Mouse (Mus musculus): ENCODE data around the gene Arhgef18.

Gene Arhgef18

DNA sequence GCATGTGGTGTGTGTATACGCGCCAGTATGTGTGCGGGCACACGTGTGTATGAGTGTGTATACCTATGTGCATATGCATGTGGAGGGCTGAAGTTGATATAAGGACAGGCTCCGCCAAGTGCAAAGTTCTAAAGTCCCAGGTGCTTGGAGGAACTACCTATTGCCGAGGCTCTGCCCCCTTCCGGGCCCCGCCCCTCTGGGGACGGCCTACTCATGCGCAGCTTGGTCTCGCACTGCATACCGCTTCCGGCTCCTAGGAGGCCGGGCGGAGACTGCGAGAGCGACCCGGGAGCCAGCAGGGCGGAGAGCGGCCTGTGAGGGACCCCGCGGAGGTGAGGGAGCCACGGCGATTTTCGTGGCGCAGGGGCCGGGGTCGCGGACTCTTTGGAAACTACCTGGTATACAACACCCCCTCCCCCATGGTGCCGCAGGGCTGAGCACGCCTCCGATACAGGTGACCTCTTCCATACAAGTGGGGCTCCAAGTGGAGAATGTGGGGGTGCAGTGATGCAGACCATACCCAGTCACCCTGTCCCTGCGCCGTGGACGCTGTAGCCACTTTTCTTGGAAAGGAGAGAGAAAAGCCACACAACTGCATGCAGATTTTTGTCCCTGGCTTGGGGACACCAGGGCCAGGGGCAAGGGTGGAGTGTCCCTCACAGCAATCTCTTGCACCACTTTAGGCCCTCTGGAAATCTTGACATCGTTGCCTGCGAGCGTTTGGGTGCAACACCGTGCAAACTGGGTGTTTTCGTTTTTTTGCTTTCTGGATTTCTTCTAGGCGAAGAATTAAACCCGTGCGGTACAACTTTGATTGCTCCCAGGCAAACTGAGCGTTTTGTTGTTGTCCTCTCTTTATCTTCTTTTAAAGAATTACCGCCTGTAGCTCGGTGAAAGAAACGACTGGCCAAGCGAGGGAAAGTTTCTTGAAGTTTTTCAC is at the start of gene Arhgef18:
Arhgef18 (plus strand) TSS at position 236 of the 940 bp plus-strand sequence.
- DNase-seq: peak; percentile 75

DNA sequence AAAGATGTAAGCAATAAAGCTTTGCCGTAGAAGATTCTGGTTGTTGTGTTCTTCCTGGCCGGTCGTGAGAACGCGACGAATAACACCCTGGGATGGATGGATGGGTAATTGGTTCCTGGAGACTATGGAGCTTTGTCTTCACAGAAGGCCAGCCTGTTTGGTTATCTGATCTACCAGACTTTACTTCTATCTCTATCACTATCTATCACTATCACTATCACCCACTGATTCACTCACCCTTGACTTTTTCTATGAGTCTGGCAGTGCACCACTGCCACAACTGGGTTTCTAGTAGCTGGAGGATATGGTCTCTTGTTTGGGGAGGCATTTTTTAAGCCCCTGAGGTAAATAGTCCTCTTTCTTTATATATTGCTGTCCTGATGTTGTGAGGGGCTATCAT is 47.5 kb upstream of the Arhgef18 start:
- no peak for DNase-seq

DNA sequence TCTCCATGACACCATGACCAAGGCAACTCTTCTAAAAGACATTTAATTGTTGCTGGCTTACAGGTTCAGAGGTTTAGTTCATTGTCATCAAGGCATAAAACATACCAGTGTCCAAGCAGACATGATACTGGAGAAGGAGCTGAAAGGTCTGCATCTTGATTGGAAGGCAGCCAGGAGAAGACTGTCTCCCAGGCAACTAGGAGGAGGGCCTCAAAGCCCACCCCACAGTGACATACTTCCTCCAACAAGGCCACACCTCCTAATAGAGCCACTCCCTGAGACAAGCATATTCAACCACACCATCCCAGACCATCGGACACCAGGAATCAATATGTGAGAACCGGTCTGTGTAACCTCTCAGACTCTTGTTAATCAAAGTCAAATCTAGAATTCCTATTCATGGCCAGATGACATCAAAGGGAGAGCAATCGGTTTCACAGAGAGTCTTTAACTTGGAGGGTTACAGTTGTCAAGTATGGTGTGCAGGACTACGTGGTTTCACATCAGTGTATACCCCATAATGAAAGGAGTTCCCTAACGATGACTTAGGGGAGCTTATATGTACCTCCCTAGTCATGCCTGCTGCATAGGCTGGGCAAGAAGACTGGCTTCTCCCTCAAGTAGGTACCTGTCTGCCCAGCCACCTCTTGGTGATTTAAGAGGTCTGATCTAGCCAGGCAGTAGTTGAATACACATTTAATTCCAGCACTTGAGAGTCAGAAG is 46.0 kb upstream of the Arhgef18 start:
- DNase-seq: no peak

DNA sequence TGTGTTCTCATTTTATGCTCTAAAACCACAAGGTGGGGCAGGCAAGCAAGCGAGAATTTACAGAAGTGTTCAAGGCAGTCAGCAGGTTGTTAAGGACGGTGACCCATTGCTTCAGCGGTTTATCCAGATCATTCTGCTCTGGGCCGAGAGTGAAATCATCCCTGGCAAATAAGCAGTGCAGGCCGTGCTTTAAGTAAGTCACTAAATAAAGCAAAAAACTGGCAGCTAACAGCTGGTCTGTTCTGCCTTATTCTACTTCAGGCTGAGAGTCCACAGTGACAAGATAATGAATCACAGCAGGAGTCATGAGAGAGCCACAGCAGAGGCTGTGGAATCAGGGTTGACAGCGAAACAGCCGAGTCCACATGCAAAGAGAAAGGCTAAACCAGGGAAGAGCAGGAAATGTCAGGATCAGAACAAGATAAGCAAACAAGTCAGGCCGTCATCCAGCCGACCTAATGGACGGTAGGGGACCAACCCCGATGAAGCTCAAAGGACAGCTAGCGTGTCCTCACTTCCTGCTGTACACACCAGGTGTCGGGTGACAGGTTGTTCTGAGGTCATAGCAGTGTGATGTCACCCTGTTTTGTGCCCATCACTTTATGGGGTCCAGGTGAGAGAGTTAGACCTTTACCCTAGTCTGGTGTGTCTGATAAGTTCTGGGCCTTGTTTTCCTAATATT is 44.5 kb upstream of the Arhgef18 start:
- no peak for DNase-seq

DNA sequence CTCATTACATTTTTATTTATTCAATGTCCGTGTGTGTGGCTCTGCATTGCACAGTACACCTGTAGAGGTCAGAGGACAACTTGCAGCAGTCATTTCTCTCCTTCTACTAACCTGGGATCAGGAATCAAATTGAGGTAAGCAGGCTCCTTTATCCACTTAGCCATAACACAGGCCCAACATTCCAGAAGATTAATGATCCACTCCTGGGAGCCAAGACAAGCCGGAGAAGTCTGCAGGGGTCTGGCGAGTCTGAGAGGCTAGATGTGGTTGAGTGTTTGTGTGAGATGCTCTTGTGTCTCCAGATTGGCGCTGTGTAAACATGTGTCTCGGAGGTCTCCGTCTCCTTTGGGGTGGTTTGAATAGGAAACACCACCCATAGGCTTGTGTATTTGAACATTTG is 42.1 kb upstream of the Arhgef18 start:
- no peak for DNase-seq

DNA sequence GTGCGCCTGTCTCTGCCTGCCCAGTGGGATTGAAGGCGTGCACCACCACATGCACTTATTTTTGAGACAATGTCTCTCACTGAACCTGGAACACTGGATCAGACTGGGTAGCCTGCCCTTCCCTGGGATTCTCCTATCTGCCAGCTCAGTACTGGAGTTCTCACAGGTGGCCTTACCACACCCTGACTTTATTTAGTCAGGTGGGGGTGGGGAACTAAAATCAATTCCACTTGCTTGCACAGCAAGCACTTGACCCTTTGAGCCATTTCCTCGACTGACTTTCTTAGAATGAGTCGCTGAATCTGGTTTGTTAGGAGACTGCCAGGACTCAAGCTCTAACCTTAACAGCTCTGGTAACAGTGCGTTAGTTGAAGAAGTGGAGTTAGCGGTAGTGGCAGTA is 40.1 kb upstream of the Arhgef18 start:
- DNase-seq: no peak

DNA sequence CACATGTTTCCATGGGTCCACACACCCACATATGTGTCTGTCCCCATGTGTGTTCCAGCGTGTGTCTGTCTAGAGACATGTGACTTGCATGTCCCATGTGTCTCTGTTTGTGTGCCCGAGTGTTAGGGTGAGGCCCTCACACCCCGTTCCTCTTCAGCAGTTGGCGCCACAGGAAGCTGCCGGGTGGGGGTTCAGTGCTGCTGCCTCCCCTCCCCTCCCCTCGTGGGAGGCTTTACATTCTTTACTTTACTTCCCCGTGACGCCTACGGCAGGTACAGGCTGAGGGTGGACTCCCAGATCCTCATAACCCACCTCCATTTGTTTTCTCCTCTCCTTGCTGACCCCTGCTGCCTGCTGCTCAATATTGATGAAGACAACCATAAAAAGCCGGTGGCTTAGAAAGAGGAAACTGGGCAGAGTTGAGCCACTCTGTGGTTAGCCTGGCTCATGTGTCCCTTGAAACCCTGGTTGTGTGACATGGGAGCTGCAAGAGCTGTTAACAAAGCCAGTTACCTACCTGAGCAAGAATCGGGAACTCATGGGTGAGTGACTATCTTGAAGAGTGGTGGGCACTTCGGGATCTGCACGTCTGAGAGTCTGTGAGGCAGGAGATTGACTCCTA is 39.5 kb upstream of the Arhgef18 start, which contains the start of gene A430078G23Rik:
A430078G23Rik (plus strand) TSS at position 227 of the 622 bp plus-strand sequence.
- no peak for DNase-seq

DNA sequence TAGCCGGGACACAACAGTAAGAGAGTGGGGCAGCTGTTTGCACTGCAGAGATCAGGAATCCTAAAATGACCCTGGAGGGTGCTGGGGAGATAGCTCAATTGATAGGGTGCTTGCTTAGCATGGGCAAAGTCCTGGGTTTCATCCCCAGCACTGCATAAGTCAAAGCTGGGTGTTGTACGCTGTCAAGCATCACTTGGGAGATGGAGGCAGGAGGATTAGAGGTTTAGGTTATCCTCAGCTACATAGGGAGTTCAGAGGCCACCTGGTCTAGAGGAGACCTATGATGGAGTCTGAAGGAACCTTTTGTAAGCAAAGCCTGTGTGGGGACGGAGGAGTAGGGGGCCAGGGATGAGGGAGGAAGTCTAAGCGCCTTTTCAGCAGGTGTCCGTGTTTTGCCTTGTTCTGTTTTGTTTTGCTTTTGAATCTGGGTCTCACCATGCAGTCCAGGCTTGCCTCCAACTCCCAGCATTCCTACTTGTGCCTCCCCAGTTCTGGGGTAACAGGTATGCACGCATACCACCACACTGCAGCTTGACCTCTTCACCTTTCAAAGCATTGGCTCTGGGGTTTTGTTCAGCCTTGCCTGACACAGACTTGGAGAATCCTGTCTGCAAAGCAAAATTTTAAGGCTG is 38.9 kb upstream of the Arhgef18 start:
- DNase-seq: no peak

DNA sequence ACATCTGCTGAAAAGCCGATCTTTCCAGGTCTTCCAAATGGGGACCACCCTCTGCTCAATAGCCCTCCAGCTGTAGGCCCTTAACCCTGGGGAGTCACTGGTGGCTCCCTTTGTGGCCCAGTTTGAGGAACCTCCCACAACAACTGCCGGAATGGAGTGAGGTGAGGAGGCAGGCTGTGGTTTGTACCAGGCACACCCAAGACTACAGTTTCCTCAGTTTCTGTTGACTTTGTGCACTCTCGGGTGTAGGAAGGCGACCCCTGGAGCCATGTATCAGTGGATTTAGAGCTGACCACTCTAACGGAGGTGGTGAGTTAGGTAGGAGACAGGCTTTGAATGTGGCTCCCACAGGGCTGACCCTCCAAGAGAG is 38.4 kb upstream of the Arhgef18 start:
- no peak for DNase-seq

DNA sequence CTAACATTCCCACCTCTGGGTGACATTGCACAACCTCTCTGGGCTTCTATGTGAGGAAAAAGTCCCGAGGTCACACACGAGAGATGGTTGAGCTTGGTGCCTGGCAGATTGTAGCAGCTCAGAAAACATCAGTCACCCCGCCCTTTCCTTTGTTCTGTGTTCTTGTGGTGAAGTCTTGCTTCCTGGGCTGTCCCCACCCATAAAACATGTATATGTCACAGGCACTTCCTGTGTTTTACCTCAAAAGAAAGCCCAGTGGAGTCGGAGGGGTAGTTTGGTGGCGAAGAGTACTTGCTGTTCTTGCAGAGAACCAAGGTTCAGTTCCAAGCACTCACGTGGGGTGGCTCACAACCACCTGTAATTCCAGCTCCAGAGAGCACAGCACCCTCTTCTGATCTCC is 37.2 kb upstream of the Arhgef18 start:
- no peak for DNase-seq

DNA sequence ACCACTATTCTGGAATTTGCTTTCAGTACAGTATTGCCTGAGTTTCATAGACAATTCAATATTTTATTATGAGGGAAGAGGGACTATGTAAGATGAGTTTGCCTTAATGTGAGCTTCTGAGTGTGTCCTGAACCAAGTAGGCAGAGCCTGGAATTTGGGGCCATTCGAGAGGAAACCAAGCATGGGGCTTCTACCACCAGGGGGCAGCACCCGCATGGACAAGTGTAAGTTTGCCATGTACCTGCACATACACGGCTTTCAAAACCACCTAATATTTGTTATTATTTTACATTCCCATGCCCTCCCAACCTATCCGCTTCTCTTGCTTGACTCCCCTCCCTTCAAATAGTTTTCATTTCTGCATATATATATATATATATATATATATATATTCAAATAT is 34.7 kb upstream of the Arhgef18 start:
- DNase-seq: peak; percentile 85

DNA sequence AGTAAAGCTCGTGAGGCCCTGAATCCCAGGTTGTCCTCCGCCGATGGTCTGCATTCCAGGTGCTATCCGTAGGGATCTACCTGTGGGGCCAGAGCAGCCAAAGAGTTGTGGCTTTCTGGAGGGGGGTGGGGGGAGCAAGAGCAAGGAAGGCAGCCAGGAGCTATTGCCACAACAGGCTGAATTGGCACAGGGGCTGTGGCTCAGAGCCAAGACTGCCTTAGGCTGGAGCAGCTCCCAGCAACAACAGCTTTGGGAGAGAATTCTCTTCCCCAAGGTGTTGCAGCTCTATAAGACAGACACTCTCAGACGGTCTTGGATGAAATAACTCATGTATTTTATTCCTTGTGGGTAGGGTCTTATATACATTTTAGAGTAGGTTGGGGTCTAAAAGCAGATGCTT is 25.7 kb upstream of the Arhgef18 start:
- DNase-seq: no peak

DNA sequence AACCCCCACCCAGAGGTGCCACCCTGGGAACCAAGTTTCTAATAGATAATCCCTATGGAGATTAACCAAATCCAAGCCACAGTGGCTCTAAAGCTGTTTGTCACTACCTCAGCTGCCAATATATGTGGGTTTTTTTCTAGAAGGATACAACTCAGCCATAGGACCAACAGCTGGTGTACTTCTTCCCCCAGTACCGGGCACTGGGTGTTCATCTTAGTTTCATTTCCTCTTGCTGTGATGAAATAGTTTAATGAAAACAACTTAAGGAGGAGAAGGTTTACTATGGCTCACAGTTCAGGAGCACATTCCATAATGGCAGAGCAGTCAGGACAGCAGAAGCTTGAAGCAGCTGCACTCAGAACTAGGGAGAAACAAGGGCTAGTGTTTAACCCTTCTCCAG is 24.7 kb upstream of the Arhgef18 start:
- DNase-seq: no peak

DNA sequence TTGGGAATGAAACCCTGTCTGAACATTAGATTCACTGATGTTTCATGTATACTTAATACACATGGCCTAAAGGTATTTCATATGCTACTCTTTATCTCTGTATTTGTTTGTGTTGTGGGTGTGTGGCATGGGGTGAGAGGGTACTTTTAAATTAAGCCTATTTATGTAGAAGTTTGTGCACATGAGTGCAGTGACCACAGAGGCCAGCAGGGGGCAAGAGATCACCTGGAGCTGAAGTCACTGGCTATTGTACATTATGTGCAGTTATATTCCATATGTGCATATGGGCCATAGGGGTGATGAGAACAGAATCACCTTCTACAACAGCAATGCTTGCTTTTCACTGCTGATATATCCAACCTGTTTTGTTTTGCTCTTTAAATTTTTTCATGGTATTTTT is 17.1 kb upstream of the Arhgef18 start:
- DNase-seq: no peak

DNA sequence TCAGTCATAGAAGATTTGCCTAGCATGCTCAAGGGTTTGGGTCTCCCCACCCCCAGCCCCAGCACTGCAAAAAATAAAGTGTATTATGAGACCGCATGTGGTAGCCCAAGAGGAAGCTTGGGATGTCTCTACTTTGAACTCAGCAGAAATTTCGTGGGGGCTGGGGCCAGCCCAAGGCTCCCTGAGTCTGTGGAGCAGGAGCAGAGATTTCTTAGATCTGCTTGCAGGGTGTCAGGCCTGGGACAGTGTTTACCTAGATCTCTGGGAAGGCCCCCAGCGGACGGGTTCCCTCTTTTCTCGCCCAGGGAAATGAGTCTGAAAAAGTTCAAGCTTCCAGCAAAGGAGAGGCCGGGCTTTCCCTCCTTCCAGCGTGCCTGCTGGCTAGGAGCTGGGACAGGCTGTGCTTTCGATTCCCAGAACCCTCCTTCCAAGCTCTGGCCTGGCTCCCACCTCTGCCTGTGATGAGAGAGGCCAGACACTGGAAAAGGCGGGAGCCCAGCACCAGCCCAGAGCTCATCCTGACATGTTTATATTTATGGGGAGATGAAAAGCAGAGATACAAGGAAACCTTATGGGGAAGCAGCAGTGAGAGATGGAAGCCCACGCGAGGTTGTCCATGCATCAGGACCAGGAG is 16.0 kb upstream of the Arhgef18 start:
- DNase-seq: no peak

DNA sequence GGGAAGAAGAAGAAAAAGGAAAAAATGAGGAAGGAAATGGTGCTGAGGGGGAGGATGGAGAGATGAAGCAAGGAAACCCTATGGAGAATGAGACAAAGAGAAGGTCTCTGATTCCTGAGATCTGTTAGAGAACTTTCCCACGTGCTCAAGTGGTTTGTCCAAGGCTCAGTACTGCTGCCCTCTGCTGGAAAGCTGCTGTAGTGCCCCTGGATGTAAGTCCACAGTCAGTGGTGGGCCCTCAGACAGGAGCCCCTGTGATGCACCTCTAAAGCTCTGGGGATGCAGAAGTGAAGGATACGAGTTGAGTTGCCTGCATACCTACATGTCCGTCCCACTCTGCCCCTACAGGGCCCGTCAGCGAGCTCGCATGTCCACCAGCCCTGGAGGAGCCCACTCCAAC is 5.5 kb upstream of the Arhgef18 start:
- peak; percentile 31 for DNase-seq

DNA sequence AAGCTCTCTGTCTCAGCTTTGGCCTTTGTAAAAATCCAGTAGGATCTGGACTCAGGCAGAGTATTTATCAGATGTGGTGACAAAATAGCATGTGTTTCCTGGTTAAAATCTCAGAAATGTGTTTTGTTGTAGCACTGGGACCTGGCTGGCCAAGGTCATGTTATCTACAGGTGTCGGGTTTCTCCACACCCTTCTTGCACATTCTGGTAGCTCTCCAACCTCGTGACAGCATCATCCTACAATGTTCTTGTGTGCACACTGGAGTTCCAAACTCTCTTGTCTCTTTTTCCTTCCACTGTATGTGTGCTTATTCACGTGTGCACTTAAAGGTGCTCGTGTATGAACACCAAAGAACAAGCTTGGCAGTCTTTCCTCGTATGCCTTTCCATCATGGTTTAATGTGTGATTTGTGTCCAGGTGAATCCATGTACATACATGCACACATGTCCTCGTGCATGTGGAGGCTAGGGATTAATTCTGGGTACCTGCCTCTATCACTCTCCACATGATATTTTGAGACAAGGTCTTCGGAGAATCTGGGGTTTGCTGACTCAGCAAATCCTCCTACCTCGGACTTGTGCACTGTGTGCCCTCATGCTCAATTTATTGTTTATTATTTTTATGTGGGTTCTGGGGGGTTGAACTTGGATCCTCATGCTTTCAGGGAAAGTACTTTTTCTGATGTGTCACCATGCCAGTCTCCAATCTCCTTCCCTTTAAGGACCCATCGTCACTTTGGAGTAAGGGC is 4.0 kb upstream of the Arhgef18 start:
- no peak for DNase-seq

DNA sequence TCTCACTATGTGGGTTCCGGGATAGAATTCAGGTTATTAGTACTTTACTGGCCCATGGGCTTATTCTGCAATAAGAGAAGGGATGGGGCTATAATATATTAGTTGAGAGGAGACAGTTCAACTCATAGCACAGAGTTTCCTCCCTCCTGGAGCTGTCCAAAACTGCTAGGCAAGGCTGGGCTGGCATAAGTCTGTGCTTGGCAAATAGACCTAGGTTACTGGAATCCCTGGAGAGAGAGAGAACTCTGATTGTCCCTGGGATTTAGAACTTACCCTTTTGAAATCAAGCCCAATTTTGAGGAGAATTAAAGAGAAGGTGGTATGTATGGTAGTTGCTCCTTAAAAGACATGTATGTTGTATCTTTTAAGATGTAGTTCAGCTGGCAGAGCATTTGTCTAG is 3.3 kb upstream of the Arhgef18 start:
- DNase-seq: no peak

DNA sequence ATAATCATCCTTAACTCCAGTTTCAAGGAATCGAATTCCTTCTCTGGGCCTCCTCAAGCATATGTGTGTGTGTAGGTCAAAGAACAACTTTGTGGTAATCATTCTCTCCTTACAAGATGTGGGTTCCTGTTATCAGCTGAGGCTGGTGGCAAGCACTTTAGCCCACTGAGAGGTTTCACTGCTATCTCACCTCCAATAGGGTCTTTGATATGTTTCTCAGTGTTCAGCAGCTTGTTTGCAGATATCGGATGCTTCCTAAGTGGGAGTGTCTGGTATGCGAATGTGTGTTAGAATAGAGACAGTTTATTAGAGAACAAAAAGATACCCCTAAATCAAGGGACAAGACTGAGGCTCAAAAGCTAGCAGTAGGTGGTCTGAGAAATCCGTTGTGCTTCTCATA is 513 bp upstream of the Arhgef18 start:
- DNase-seq: no peak

DNA sequence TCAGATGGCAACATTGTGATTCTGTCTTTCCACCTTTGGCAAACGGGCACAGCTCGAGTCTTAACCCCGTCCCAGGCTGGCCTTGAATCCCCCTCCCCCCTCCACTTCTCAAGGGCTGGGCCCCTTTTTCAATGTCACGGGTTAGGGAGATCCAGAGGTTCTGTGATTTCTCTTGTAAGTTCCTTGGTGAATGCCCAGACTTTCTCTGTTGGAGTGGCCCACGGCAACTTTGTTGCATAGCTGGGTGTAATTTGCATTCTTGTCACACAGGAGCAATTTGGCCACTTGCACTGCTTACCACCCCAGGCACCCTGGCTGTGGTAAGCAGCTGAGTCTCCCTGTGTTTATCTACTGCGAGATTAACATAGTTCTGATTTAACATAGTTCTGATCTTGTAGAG is 1.8 kb downstream of the Arhgef18 start:
- DNase-seq: no peak

DNA sequence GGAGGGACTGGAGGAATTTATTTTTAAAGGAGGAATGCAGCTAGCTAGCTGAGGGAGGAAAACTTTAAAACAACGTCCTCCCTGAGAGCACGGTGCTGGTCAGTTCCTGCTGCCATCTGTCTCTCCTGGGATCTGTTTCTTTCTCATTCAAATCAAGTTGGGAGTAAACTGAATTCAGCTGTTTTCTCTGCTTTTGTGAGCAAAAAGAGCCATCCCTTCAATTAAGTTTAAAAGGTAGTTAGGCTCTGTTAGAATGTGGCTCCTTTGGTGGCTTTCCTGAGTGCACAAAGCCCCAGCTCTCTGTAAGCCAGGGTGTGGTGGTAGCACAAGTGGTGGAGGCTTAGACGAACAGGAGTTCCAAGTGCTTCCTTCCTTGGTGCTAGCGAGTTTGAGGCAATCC is 2.4 kb downstream of the Arhgef18 start:
- no peak for DNase-seq
